Mouse (Mus musculus) neural tube, embryonic 15.5 days (tissue): Measurements from ENCODE around the gene Bri3. TPM values are rescaled to one million over a fixed set of nuclear protein-coding genes. Genes with fewer than 3 reads are reported as not detected.
"Not testable (repeated sequence)": the region's sequence is repeated elsewhere in the genome, so short reads cannot be mapped to it uniquely, and the experiment has no call there.

Experiments
- ATAC-seq: fragments of 200-750 bp; cut with Nextera tagmentation; 2 replicates; pipeline ENCODE4 v1.8.0; 2017; ENCODE audit warnings: mild to moderate bottlenecking, moderate TSS enrichment, moderate library complexity; ENCODE audit not compliant: low FRiP score
- H3K27ac ChIP-seq: fragments of 300-500 bp; sonication (generic); replicated peaks from 2 replicates; pipeline ENCODE4 v1.5.1; 2015; ENCODE audit warnings: mild to moderate bottlenecking, inconsistent platforms
- H3K27me3 ChIP-seq: fragments of 300-500 bp; sonication (generic); replicated peaks from 2 replicates; pipeline ENCODE4 v1.6.1; 2015; ENCODE audit warnings: inconsistent platforms
- H3K36me3 ChIP-seq: fragments of 300-500 bp; sonication (generic); 2 replicates; pipeline ENCODE4 v1.6.1; 2015; ENCODE audit warnings: inconsistent platforms
- H3K4me1 ChIP-seq: fragments of 300-500 bp; sonication (generic); 2 replicates; pipeline ENCODE4 v1.6.1; 2015; ENCODE audit warnings: inconsistent platforms
- H3K4me2 ChIP-seq: fragments of 300-500 bp; sonication (generic); 2 replicates; pipeline ENCODE4 v1.6.1; 2015; ENCODE audit warnings: inconsistent platforms, mild to moderate bottlenecking, moderate library complexity
- H3K4me3 ChIP-seq: fragments of 300-500 bp; sonication (generic); replicated peaks from 2 replicates; pipeline ENCODE4 v1.5.1; 2015; ENCODE audit warnings: mild to moderate bottlenecking, inconsistent platforms
- H3K9ac ChIP-seq: fragments of 300-500 bp; sonication (generic); replicated peaks from 2 replicates; pipeline ENCODE4 v1.6.1; 2015; ENCODE audit warnings: mild to moderate bottlenecking, inconsistent platforms
- H3K9me3 ChIP-seq: fragments of 300-500 bp; sonication (generic); replicated peaks from 2 replicates; pipeline ENCODE4 v1.6.1; 2016; ENCODE audit warnings: inconsistent platforms
- WGBS: fragments of 180-500 bp; shearing (Covaris S2); methylation state at CpG from one replicate; pipeline ENCODE4 v1.1.7; 2015; ENCODE audit warnings: mixed read lengths; 5-methylcytosine and 5-hydroxymethylcytosine counted together
- polyA plus RNA-seq: library from polyadenylated mRNA; unstranded; fragments of >200 nt; fragmentation: Nextera tagmentation; extraction: Ambion mirVana; gene quantifications from 2 replicates; pipeline ENCODE4 v1.2.1, GENCODE M21; 2015

Gene Bri3
- polyA plus RNA-seq, 1 experiment from 2014 or later = 106 TPM

- Histone ChIP-seq H3K4me2 (no peak overlapping the region), H3K36me3 (no peaks in the 10 kb centered on the region), H3K9ac (no peak overlapping the region), H3K27me3 (peaks cover 9% of the 10 kb centered on the region), H3K9me3 (no peaks in the 10 kb centered on the region), H3K4me1 (no peaks in the 10 kb centered on the region), H3K27ac (no peak overlapping the region), H3K4me3 (no peak overlapping the region)
- no peak for ATAC-seq
- 10% methylated on average over 8 of the region's 8 CpGs for WGBS
Observed at GRCm38 (mm10) chr5:144351185-144351584, 106.9 kb downstream of the Bri3 start.

DNA sequence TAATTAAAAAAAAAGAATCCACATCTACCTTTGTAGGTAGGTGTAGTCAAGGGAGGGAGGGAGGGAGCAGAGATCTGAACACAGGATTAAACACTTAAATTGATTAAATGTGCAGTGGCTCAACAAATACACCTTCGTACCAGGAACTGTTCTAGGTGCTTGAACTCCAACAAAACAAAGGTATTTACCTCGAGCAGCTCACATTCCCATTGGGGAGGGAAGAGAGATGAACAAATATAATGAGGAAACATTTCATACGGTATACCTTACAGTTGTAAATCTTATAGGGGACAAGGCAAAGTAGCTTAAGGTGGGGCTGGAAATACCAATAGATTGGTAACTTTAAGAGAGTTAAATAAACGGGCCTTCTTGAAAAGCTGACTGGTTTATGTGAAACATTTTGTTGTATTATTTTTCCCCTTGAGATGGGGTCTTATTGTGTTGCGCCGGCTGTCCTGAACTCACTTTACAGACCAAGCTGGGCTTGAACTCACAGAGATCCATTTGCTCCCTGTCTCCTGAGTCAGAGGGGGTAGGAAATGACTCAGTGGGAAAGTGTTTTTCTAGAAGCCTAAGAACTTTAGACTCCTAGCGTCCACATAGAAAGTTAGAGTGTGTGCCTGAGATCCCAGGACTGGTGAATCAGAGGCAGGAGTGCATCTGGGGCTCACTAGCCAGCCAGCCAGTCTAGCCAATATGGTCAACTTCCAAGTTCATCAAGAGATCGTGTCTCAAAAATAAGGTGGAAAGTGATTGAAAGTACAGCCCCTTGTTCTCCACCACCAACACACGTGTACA, 108.2 kb downstream of the Bri3 start:
- Histone ChIP-seq H3K27me3 (peaks cover 17% of the 10 kb centered on the region), H3K4me3 (no peak overlapping the region), H3K36me3 (no peaks in the 10 kb centered on the region), H3K4me1 (peaks cover 5% of the 10 kb centered on the region), H3K9ac (no peak overlapping the region), H3K4me2 (no peak overlapping the region), H3K27ac (no peak overlapping the region), H3K9me3 (no peaks in the 10 kb centered on the region)
- WGBS = 90% methylated on average over 9 of the region's 9 CpGs
- ATAC-seq = no peak

DNA sequence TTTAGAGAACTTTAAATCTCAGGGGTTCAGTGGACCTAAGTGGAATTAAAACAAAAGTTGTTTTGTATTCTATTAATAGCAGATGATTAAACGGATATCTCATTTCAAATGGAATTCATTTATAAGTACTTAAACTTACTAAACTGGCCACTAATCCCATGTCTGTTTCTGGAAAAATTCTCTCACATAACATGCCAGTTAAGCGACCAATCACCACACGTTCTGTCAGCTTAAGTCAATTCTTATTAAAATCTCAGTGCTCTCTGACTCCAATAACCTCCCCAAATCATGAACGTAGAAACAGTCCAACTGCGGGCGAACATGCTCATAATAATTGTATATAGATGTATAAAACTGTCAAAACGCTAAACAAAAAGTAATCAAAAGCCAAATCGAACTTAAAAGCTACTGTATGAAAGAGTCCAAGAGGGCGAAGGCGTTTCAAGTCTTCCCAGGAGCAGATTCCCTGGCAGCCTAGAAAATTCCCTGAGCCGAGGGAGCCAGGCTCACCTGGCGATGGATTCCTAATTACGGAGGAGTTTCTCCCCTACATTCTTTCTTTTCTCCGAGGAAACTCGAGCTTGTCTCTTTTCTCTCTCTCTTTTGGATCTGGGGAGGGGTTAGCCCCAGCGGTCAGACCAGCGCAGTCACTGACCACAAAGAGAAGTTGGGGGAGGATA, 112.7 kb downstream of the Bri3 start:
- no peaks in the 10 kb centered on the region for H3K36me3 ChIP-seq
- H3K9ac ChIP-seq = no peak overlapping the region
- H3K4me1 ChIP-seq = peaks cover 19% of the 10 kb centered on the region
- no peak for ATAC-seq
- no peaks in the 10 kb centered on the region for H3K9me3 ChIP-seq
- peaks cover 43% of the 10 kb centered on the region for H3K27me3 ChIP-seq
- whole genome bisulfite sequencing = 12% methylated on average over 17 of the region's 17 CpGs
- no peak overlapping the region for H3K27ac ChIP-seq
- peak overlapping the region; percentile 99 for H3K4me2 ChIP-seq
- H3K4me3 ChIP-seq = peak overlapping the region; percentile 54

- Histone ChIP-seq H3K4me2 (peak overlapping the region; percentile 99), H3K9me3 (no peaks in the 10 kb centered on the region), H3K27ac (no peak overlapping the region), H3K27me3 (peaks cover 43% of the 10 kb centered on the region), H3K4me3 (peak overlapping the region; percentile 54), H3K36me3 (no peaks in the 10 kb centered on the region), H3K9ac (peak overlapping the region; percentile 44), H3K4me1 (peaks cover 19% of the 10 kb centered on the region)
- WGBS = 0% methylated on average over 27 of the region's 27 CpGs
- no peak for ATAC-seq
Observed at GRCm38 (mm10) chr5:144357551-144357880, 113.3 kb downstream of the Bri3 start.

DNA sequence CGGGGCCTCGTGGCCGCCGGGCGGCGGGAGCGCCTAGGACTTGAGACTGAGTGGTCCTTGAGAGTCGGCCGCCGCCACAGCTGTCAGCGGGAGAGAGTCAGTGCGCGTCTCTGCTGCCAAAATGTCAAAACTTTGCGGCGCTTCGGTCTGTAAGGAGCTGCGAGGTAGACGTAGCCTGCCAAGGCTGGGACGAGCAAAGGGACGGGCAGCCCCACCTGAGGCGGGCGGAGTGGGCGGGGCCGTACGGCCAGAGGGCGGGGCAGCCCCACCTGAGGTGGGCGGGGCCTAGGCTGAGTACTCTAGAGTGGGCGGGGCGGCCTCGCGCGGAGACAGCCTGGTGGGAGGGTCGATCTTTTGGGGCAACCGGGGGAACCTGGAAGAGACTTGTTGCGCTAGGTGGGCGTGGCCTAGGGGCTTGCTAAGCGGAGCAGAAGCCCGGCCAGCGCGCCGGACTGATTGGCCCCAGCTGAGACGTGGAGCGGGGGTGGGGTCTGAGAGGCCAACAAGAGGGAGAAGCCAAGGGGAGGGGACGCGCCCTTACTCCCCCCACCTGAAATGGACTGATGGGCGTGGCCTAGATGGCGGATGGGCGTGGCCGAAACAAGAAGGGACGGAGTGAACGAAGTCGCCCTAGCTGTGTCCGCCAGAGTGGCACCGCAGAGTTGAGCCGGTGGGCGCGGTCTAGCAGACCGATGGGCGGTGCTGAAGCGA, 113.8 kb downstream of the Bri3 start, which contains the start of gene Baiap2l1:
Gene Baiap2l1, minus strand, starts transcription at position 232 of the 711 bp plus-strand sequence.
- Histone ChIP-seq H3K9ac (peak within 1 kb of the TSS; percentile 44), H3K27ac (no peak within 1 kb of the TSS), H3K4me3 (peak within 1 kb of the TSS; percentile 54), H3K27me3 (peaks cover 43% of the 10 kb centered on the region), H3K9me3 (no peaks in the 10 kb centered on the region), H3K4me1 (peaks cover 19% of the 10 kb centered on the region), H3K36me3 (no peaks in the 10 kb centered on the region), H3K4me2 (peak within 1 kb of the TSS; percentile 99)
- under 1% methylated on average over 56 of the region's 60 CpGs for WGBS
- peak; percentile 89 for ATAC-seq

- peak overlapping the region; percentile 54 for H3K4me3 ChIP-seq
- H3K4me1 ChIP-seq = peaks cover 19% of the 10 kb centered on the region
- peaks cover 43% of the 10 kb centered on the region for H3K27me3 ChIP-seq
- H3K9ac ChIP-seq = peak overlapping the region; percentile 44; the same call in 1 of the 2 replicates
- WGBS = 7% methylated on average over 10 of the region's 10 CpGs
- no peaks in the 10 kb centered on the region for H3K9me3 ChIP-seq
- H3K4me2 ChIP-seq = peak overlapping the region; percentile 99
- no peak for ATAC-seq
- no peaks in the 10 kb centered on the region for H3K36me3 ChIP-seq
- no peak overlapping the region for H3K27ac ChIP-seq
Observed at GRCm38 (mm10) chr5:144358592-144358917, 114.3 kb downstream of the Bri3 start.

GRCm38 (mm10) chr5:144359886-144360285, 115.6 kb downstream of the Bri3 start:
- Histone ChIP-seq H3K4me3 (no peak overlapping the region), H3K36me3 (no peaks in the 10 kb centered on the region), H3K27me3 (peaks cover 43% of the 10 kb centered on the region), H3K9ac (no peak overlapping the region), H3K27ac (no peak overlapping the region), H3K4me1 (peaks cover 19% of the 10 kb centered on the region), H3K4me2 (no peak overlapping the region), H3K9me3 (no peaks in the 10 kb centered on the region)
- ATAC-seq = no peak
- 86% methylated on average over 6 of the region's 6 CpGs for WGBS

DNA sequence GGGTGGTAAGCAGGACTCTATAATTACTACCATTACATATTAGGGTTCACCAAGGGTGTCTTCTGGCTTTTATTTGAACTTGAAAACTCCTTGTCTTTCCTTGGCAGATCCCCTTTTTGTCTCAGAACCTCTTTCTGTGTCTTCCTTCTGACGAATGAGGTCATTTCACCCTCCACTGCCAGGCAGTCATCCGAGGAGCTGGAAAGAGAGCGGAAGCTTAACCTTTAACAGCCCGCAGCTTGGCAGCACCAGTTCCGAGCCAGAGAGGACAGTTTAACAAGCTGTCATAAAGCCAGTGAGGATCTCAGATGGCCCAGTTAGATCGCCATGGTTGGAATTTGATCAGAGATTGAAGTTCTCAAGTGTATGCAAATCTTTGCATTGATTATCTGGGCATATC, 116.1 kb downstream of the Bri3 start:
- WGBS = 46% methylated on average over 6 of the region's 6 CpGs
- no peaks in the 10 kb centered on the region for H3K36me3 ChIP-seq
- ATAC-seq = no peak
- no peak overlapping the region for H3K27ac ChIP-seq
- peaks cover 42% of the 10 kb centered on the region for H3K27me3 ChIP-seq
- H3K4me2 ChIP-seq = no peak overlapping the region
- no peak overlapping the region for H3K4me3 ChIP-seq
- no peak overlapping the region for H3K9ac ChIP-seq
- H3K9me3 ChIP-seq = no peaks in the 10 kb centered on the region
- H3K4me1 ChIP-seq = peaks cover 19% of the 10 kb centered on the region

- WGBS = 90% methylated on average over 11 of the region's 11 CpGs
- no peak overlapping the region for H3K27ac ChIP-seq
- H3K36me3 ChIP-seq = no peaks in the 10 kb centered on the region
- no peak overlapping the region for H3K4me3 ChIP-seq
- no peaks in the 10 kb centered on the region for H3K4me1 ChIP-seq
- peaks cover 2% of the 10 kb centered on the region for H3K27me3 ChIP-seq
- ATAC-seq = no peak
- no peaks in the 10 kb centered on the region for H3K9me3 ChIP-seq
- no peak overlapping the region for H3K9ac ChIP-seq
- no peak overlapping the region for H3K4me2 ChIP-seq
Observed at GRCm38 (mm10) chr5:144364680-144365357, 120.6 kb downstream of the Bri3 start.

GRCm38 (mm10) chr5:144366551-144366950, 122.3 kb downstream of the Bri3 start:
- H3K4me3 ChIP-seq, ATAC-seq, H3K36me3 ChIP-seq, H3K27me3 ChIP-seq, H3K27ac ChIP-seq, H3K9ac ChIP-seq, H3K9me3 ChIP-seq, H3K4me2 ChIP-seq, H3K4me1 ChIP-seq: not testable (repeated sequence)
- 77% methylated on average over 6 of the region's 6 CpGs for WGBS

DNA sequence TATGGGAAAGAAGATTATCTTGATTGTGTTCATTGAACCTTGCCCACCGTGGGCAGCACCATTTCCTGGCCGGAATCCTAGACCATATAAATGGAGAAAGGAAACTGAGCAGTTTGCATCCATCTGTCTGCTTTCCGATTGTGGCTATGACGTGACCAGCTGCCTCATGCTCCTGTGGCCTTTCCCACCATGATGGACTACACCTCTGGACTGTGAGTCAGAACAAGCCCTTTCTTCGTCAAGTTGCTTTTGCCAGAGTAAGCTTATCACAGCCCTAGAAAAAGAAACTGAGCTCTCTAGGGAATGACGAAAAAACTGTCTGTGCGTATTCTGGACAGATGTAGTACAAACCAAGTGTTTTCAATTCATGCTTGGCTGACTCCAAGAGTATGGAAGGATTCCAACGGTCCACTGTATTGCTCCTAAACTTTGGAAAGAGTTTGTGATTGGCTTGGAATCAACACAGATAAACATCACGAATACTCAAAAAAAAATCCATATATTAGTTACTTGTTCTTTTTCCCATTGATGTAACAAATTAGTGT, 124.5 kb downstream of the Bri3 start:
- ATAC-seq = no peak
- Histone ChIP-seq H3K9ac (no peak overlapping the region), H3K9me3 (no peaks in the 10 kb centered on the region), H3K4me1 (no peaks in the 10 kb centered on the region), H3K4me2 (no peak overlapping the region), H3K27me3 (no peaks in the 10 kb centered on the region), H3K36me3 (no peaks in the 10 kb centered on the region), H3K27ac (no peak overlapping the region), H3K4me3 (no peak overlapping the region)
- WGBS = 87% methylated on average over 9 of the region's 9 CpGs
